Mouse (Mus musculus) MN1 (cell line): Measurements from ENCODE around the gene Tmem189.

ENCODE experiments used
- DNase-seq: peaks from one replicate; pipeline ENCODE4 v3.0.0-alpha.2; 2016; ENCODE audit warnings: low spot score

Gene Tmem189

DNA sequence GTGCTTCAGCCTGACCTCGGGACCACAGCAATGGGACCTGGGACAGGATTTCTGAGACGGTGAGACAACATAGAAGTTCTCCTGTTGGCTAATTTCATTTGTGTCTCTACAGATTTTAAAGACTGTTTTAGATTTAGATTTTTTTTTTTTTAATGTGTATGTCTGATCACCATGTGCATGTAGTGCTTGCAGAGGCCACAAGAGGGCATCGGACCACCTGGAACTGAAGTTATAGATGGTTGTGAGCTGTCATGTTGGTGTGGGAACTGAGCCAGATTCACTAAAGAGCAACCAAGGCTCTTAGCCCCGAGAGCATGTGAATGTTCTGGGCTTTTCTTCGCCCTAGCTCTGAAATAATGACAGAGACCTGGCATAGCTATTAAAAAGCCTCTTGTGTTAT is 9.0 kb downstream of the Tmem189 start:
- DNase-seq: peak; percentile 57

DNA sequence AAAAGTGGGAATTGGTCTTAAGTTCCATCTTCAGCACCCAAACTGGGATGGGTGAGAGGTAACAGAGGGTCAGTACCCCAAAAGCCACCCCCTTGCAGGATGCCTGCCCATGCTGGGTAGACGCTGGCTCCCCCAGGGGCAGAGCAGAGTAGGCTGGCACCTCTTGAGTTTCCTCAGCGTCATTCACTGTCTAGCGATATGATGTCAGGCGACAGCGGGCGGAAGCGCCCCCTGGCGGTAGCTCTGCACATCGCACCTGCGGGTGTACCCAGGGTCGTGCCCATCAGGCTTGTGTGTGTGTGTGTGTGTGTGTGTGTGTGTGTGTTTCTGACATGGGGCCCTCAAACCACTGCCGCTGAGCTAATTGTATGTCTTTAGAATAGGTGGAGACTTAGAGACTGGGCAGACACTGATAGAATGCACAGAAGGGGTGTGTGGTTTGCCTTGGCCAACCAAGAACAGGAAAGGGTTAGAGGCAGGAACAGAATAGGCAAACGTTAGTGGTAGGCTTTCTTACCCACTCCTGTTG is 9.7 kb downstream of the Tmem189 start:
- peak; percentile 83 for DNase-seq

DNA sequence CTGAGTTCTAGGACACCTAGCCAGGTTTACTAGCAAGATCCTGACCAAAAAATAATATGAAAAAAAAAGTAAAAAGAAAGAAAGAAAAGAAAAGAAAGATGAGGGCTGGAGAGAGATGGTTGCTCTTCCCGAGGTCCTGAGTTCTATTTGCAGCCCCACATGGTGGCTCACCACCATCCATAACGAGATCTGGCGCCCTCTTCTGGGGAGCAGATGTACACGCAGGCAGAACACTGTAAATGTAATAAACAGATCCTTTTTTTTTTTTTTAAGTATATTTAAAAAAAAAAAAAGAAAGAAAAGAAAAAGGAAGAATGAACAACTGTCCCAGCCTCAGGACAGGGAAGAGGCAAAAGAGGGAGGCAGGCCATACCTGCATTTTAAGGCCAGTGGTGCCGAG is 11.0 kb downstream of the Tmem189 start:
- no peak for DNase-seq

DNA sequence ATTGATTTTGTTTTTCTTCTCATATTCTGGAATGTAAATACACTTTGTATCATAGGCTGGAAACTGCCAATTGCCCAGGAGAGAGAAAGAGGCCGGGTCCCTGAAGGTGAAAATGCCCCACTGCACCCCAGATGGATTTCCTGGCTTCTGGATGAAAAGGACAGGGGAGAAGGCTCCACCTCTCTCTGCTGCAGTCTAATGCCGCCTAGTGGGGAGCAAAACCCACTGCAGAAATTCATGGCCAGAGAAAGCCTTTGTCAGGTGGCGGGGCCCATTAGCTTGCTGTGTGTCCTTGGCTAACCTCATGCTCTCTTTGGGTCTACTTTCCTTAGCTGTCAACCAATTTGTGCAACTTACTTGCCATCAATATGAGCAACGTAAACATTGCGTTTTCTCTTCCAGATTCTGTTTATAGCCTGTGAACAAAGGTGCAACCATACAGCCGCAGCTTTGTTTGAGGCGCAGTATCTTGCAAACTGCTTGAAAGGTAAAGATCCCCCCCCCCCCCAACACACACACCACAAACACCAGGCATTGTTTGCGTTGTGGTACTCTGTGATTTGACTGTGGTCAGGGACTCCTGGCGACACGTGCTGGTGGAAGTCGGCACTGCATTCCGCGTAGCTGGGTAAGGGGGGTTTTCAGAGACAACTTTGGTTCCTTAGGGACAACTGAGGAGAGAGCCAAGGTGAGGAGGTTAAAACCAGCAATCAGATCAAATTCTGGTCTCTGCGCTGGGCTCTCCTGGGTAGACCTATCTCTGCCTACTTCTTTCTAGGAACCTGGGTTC is 14.3 kb downstream of the Tmem189 start:
- DNase-seq: no peak

DNA sequence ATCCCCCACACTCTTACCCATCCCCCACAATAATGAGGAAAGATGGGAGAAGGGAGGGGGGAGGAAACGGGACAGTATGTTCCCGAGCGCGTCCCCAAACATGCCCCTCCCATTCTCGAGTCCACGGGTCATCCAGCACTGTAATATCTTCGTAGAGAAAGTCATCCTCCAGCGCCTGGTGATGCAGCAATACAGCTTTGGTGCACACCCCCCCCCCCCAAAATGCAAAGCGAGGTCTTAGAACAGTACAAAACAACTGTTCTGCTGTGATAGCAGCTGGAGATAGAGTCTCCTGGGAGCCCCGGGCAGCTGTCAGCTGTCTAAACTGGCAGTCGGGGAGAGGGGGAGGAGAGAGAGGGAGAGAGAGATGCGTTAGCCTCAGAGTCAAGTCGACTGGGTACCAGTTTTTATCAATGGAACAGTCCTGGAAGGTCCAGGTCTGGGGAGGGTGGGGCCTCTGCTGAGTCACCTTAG is 17.4 kb downstream of the Tmem189 start:
- peak; percentile 85 for DNase-seq

DNA sequence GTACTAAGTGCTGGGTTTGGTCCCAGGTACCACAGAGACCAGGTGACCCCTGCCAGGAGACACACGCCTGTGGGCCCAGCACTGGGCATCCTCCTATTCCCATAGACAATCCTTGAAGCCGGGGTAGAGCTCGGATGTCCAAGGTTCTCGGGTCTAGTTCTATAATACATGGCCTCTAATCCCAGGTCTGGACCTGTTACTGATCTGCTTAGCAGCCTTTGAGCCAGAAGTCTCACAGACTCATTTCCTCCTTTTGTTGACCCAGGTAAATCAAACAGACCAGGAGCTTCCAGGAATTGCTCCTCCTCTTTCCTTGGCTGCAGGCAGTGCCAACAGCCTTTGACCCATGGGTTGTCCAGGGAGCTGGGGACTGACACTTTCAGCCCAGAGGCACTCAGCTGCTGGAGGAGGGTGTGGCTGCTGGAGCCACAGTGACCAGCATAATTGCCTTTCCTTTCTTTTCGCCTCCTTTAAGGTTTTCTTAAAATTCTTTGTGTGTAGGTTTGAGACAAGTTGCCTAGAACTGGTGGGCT is 18.5 kb downstream of the Tmem189 start:
- DNase-seq: no peak

DNA sequence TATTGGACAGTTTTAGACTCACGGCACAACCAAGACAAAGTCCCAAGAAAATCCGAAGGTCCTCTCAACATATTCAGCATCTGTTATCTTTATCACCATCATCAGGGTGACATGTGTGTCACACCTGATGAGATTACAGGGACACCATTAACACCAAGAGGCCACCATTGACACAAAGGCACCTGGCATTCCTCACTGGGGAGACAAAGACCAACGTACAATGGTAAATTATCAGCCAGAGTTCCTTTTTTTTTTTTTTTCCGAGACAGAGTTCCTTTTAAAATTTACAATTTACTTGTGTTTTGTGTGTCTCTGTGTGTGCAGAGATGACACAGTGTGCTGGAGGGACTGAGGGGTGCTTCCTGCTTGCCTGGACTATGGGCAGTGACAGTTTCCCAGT is 20.2 kb downstream of the Tmem189 start:
- no peak for DNase-seq

DNA sequence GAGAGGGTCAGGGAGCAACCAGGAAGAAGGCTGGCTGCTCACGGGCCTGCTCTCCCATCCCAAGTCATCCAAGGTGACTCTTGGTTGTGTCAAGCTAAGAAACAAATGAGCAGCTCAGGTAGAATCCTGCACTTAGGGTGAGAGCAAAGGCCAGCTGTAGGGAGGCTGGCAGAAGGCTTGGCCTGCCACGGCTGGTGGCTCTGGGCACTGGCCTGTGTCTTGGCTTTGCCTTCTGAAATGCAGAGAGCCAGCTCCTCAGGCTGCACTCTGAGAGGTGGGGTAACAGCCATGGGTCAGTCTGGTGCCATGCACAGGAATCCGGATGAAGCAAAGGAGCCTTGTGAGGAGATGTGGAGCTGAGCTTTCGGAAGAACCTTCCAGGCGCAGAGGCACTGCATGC is 21.2 kb downstream of the Tmem189 start:
- no peak for DNase-seq

DNA sequence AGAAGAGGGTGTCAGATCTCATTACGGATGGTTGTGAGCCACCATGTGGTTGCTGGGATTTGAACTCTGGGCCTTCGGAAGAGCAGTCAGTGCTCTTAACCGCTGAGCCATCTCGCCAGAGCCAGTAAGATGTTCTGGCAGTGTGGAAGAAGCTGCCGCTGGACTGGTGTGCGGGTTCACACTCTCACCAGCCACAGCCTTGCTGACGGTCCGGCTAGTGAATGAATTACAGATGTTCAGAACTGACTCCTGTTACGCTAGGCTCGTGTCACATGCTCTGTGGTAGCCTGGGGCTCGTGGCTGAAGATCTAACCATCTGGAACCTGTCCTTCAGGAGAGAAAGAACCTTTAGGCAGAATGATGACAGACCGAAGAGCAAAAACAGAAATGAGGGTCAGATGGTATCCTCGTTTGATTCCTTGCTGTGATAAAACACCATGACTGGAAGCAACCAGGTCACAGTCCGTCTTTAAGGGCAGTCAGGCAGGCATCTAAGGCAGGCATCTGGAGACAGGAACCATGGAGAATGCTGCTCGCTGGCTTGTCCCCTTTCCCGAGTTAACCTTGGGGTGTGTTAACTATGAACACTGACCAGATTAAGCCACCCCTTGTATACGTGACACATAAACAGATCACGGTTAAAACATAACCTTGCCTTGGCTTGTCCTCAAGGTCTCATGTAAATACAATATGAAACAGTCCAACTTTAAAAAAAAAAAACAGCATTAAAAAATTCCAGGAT is 23.5 kb downstream of the Tmem189 start:
- DNase-seq: no peak

DNA sequence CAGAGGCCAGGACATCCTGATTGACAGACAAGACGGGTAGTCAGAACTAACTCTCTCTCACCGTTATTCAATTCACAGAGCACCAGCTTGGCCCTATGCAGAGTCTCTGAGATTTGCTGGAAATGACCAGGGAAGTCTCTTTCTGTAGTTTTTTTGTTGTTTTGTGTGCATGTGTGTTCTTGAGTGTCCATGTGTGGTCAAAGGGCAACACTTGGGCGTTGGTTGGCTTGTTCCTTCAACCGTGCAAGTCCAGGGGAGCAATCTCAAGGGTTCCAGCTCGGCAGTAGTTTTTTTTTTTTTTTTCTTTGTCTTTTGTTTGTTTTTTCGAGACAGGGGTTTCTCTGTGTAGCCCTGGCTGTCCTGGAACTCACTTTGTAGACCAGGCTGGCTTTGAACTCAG is 26.9 kb downstream of the Tmem189 start:
- DNase-seq: no peak

DNA sequence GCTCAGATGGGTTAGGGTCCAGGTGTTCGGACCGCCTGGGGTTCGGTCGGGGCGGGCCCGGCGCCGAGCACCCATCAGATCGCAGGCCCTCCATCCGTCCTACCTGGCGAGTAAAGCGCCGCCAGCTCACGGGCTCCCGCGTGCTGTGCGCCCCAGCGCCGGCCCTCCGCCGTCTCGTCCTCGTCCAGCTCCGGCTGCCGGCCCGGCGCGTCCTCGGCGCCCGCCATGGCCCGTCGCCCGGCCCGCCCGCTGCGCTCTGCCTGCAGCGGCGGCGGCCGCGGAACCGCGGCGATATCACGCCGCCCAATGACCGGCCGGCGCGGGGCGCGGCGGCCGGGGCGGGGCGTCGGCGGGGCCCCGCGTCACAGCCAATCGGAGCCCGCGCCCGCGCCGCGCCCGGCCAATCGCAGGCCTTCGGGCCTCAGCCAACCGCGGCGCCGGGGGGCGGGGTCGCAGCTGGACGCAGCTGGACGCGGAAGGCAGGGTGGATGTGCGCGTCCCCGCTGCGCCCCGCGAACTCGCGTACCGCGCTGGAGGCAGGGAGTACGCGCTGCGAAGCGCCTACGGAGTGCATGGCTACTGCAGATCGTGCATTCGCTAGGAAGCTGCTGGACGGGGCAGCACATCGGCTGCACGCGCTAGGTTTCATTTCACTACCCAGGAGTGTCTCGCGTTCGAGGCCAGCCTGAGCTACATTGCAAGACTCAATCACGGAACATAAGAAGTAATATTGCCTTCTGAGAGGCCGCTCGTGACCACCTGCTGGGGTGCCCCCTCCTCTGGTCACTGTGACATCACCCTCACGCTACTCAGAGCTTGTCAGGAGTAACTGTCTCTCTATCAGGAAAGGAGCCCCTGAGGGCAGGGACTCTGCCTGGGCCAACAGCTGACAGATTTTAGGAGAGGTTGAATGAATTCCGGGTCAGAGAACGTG is 28.1 kb downstream of the Tmem189 start, which contains the start of gene Gm20431:
Gene Gm20431, minus strand, starts transcription at position 227 of the 934 bp plus-strand sequence.
- peak; percentile 97 for DNase-seq

DNA sequence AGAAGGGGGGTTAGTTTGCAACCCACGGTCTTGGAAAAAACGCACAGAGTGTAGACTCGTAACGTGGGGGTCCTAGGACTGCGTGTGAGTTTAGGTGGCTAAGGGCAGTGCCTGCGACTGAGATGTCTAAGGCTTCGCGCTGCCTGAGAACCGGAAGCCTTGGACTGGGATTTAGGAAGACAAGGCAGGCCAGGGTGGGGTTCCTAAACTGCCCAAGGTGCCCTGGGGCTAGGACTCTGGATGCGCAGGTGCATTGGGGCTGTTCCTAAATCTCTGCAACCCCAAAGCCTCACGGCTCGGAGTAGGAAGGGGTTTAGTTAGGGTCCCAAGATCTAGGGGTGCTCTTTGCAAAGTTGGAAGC is 29.0 kb downstream of the Tmem189 start:
- DNase-seq: no peak

DNA sequence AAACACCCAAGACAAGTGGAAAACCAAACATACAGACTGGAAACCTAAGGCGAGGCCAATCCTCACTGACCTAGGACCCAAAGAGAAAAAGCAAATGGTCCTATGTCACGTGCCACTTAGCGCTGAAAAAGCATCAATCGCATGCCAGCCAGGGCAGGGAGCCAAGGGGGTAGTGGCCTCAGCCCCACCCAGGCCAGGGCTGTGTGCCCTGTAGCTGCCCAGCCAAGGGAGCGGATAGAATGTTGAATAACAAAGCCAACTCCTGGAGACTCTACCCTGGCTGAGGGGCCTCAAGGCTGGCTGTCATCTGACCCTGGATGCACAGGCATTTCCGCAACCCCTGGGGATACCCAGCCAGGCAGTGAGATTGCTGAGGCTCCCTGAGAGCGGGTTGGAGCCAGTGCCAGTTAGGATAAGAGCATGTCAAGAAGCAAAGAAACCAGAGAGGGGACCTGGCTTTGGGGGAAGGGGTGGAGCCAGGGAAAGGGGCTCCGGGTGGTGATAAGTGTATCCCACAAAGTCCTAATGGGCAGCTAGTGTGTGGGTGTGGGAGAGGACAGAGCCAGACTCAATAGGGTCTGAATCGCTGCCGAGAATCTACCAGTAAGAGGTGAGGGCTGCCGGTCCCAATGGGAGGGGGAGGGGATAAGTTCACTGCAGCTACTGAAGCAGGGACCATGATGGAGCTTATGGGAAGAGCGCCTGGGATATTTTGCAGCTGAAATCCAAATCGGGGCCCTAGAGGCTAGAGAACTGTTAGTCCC is 29.6 kb downstream of the Tmem189 start:
- DNase-seq: peak; percentile 84

DNA sequence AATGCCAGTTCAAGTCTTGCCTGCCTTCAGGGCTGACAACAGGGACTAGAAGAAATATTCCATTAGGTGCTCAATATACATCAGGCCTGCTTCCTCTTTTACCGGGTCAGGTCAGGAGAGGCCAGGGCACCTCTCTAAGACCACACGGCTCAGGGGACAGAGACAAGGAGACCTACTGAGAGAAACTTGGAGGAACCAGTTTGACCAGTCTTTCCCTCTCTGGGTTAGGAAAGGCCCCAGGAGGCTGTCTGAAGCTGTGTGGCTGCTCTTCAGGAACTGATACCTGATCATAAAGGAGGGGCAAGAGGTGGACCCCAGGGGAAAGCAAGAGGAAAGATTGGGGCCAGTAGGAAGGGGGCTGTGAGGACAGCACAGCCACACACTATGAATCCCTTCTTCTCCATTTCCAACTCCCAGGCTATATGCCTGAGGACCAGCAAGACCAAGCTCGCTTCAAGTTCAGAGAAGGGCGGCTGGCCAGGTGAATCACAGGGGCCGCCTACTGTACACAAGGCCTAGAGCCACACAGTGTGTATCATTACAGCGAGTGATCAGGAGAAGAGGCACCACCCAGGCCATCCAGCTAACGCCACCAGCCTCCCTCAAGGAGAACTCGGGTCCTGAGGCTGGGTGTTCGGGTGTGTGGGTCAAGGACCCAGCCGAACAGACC is 30.3 kb downstream of the Tmem189 start:
- no peak for DNase-seq

DNA sequence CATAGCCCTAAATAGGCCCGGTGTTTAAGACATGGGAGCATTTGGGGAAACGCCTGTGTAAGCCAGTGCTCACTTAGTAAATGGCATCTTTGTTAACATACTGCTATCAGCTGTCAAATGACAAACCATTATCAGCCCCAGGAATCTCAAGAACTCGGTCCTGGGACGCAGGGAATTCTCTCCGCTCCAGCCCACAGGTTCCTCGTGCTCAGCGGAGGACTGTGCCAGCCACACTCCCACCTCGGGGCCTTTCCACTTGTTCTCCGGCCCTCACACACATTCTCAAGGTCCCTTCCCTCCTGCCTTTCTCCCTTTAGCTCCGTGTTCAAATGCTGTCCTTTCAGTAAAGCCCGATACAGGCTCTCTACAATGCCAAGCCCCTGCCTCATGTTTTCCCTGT is 30.9 kb downstream of the Tmem189 start:
- DNase-seq: no peak

DNA sequence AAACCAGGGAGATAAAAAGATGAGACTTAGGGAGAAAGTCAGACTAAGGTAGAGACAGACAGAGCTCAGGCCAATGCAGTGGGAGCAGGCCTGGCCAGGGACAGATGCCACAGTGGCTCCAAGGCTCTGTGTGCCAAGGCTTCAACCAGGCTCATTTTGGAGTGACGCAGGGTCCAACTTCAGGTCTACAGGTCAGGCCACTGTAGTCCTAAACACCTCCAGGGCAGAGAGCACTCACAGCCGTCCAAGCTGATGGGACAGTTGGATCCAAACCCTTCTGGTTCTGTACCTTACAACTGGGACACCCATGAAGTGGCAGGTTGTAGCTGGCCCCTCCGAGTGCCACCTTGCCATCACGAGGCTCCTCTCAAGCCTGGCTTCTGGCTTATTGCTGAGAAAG is 31.6 kb downstream of the Tmem189 start:
- no peak for DNase-seq

DNA sequence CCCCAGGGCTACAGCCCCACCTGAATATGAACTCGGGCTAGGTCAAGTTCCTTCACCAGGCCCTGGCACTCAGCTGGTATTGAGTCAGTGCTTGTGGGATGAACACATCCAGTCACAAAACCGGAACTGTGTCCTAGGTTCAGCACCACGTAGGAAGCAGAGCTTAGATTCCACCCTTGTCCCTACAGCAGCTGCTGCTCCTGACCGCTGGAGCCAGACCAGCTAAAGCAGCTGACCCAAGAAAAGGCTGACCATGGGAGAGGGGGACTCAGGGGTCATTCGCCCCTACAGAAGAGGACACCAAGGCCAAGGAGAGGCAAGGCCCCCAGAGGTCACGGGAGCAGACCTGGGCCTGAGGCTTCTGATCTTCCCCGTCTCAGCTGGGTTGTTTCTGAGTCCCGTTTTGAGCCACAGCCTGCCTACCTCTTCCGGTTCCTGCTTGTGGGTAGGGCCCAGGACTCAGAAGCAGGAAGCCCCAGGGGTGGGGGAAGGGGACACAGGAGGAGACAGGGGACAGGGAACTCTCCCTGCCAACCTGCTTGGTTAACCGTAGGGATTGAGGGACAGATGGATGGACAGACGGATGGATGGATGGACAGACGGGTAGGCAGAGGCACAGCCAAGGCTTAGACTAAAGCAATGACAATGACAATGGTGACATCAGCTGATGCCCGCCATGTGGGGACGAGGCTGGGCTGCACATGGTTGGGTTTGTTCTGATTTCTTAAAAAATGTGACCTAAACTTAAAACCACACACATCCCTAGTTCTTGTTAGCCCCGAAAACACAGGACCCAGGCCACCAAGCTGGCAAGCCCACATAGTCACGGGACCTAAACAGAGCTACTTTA is 32.8 kb downstream of the Tmem189 start:
- no peak for DNase-seq

DNA sequence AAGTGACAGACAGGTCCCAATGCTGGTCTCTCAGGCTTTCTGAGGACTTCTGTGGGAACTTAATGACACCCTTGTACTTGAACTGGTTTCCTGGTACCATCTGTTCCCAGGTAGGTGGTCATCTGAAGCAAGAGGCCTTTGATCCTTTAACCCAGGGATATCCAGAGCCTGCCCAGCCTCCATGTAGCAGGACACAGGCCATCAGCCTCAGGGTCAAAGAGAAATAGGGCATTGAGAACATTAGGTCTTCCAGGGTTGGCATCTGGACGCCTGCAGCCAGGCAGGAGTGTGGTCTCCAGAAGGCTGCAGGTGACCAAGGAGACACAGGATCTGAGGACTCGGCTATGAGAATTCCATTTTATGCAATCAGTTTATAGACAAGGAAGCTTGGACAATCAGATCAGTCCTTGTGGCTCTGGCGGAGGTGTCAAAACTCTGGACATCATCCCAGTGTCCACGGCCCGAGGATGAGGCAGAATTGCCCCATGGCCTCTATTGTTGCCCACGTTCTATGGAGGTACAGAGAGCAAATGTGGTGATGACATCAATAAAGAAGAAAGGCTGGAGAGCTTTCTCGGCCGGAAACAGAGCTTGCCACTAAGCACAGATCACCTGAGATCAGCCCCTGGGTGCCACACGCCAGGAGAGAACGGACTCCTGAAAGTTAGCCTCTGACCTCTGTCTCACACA is 34.6 kb downstream of the Tmem189 start:
- DNase-seq: no peak

DNA sequence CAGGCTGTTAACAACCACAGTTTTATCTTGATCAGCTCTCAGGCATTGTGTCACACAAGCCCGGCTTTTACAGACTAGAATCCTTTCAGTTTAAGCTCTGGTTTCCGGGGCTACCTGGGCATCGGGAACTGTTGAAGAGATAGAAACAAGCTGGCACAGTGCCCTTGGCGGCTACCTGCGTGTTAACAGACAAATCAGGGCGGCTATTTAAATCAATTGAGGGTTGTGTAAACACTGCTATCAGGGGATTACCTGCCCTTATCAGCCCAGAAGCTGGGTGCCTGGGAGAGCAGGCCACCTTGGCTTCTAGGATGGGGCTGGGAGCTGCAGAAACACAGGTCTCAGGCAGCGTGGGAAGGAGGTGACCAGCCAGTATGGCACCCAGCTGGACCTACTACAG is 36.9 kb downstream of the Tmem189 start:
- DNase-seq: no peak
